Mouse (Mus musculus): Measurements from ENCODE around the gene Tcf19.

DNA sequence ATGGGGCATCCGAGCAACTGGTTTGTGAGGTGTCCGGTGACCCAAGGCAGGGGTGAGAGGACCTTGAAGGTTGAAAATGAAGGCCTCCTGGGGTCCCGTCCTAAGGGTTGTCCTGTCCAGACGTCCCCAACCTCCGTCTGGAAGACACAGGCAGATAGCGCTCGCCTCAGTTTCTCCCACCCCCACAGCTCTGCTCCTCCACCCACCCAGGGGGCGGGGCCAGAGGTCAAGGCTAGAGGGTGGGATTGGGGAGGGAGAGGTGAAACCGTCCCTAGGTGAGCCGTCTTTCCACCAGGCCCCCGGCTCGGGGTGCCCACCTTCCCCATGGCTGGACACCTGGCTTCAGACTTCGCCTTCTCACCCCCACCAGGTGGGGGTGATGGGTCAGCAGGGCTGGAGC lies 10.8 kb downstream of the Tcf19 start, which contains the start of gene Pou5f1:
- no peak for TF ChIP-seq CTCF (IDR thresholded peaks at IDR 0.05; ENCODE audit: extremely low read depth, insufficient read length, insufficient replicate concordance, low read depth, low read length)
- TF ChIP-seq POLR2A (IDR thresholded peaks at IDR 0.05; ENCODE audit: low read depth, low read length): no peak

All from small intestine, adult 2 months (tissue).